In the genomic region with DNA sequence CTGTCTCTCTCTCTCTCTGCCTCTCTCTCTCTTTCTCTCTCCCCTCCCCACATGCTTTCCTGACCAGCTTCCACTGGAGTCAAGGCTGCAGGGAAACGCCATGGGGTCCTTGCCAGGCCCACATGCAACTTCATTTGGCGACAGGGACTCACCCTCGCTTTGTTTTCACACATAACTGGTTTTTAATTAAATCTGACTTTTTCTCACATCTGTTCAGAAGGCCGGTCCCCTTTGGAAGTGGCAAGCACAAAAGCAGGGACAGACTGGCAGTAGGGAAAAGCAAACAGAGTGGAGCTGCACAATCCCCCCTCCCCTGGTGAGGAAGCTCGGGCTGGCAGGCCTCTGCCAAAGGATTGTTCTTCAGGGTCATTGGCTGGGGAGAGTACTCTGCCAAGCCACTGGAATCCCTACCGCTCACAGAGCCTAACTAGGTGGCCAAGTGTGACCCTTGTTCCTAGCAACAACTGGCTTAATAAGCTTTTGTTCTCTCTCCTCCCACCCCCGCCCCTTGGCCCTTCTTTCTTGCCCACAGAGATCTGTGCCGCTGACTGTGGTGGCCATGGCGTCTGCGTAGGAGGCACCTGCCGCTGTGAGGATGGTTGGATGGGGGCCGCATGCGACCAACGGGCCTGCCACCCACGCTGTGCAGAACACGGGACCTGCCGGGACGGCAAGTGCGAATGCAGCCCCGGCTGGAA, we compare ENCODE assay signal across 8 mouse cellular contexts.
DNase-seq lines count a peak whose midpoint lies in the region; ATAC-seq and TF ChIP-seq lines count a peak whose summit lies in the region.

No protein-coding gene starts in this region.

- 10% methylated on average over 20 of the region's 20 CpGs for WGBS in hindbrain, embryonic 13.5 days
- 22% methylated on average over 20 of the region's 20 CpGs for WGBS in neural tube, embryonic 14.5 days

- H3K36me3 ChIP-seq in ES-Bruce4 (ENCODE audit: control insufficient read depth, insufficient read depth, low read length, poor library complexity, severe bottlenecking): no peaks in the 10 kb centered on the region
- H3K36me3 ChIP-seq in hindbrain, embryonic 13.5 days: no peaks in the 10 kb centered on the region
- no peaks in the 10 kb centered on the region for H3K36me3 ChIP-seq in neural tube, embryonic 14.5 days (ENCODE audit: control insufficient read depth, insufficient read depth, low read length)

- no peak for TF ChIP-seq CTCF in ES-Bruce4 (IDR thresholded peaks at IDR 0.05; ENCODE audit: low read depth, low read length)
- TF ChIP-seq CTCF in embryonic fibroblast, embryonic 13.5 days (IDR thresholded peaks at IDR 0.05; ENCODE audit: borderline replicate concordance, insufficient read depth, low read length): no peak

- peak; percentile 89 for ATAC-seq in hindbrain, embryonic 13.5 days (ENCODE audit: low FRiP score)
- ATAC-seq in neural tube, embryonic 14.5 days (ENCODE audit: low read depth): peak; percentile 83
- no peak for ATAC-seq in granulocyte monocyte progenitor cell, adult 5-6 weeks (replicated peaks; ENCODE audit: poor library complexity, severe bottlenecking)

- H3K4me3 ChIP-seq in ES-Bruce4 (ENCODE audit: low read depth, low read length): peak overlapping the region; percentile 64
- H3K4me3 ChIP-seq in embryonic fibroblast, embryonic 13.5 days (ENCODE audit: insufficient read depth, low read length): no peak overlapping the region
- no peak overlapping the region for H3K4me3 ChIP-seq in hindbrain, embryonic 13.5 days
- H3K4me3 ChIP-seq in neural tube, embryonic 14.5 days (ENCODE audit: low read depth, low read length): no peak overlapping the region

- no peak overlapping the region for H3K9ac ChIP-seq in ES-Bruce4 (ENCODE audit: low read depth, poor library complexity, severe bottlenecking)
- H3K9ac ChIP-seq in hindbrain, embryonic 13.5 days: peak overlapping the region; percentile 58
- peak overlapping the region; percentile 34; the same call in 1 of the 2 replicates for H3K9ac ChIP-seq in neural tube, embryonic 14.5 days (replicated peaks; ENCODE audit: low read depth, low read length)

- TF ChIP-seq EP300 in ES-Bruce4 (IDR thresholded peaks at IDR 0.05; ENCODE audit: insufficient read depth, low read depth, low read length): no peak

- DNase-seq in adrenal gland, adult 18-20 months (ENCODE audit: low spot score in 2 of 2): peak; percentile 25 to 41
- DNase-seq in layer of hippocampus, postnatal 36 days: peak; percentile 57 to 68
- no peak for DNase-seq in thymus, postnatal 4 days

- H3K4me2 ChIP-seq in hindbrain, embryonic 13.5 days: peak overlapping the region; percentile 38
- no peak overlapping the region; the same call in 1 of the 2 replicates for H3K4me2 ChIP-seq in neural tube, embryonic 14.5 days (ENCODE audit: low read depth, low read length)

- H3K9me3 ChIP-seq in ES-Bruce4 (replicated peaks; ENCODE audit: control insufficient read depth, insufficient read depth, low read length, poor library complexity, severe bottlenecking): no peaks in the 10 kb centered on the region
- H3K9me3 ChIP-seq in hindbrain, embryonic 13.5 days: no peaks in the 10 kb centered on the region
- no peaks in the 10 kb centered on the region for H3K9me3 ChIP-seq in neural tube, embryonic 14.5 days (ENCODE audit: control insufficient read depth, low read length)

- H3K4me1 ChIP-seq in ES-Bruce4 (ENCODE audit: control insufficient read depth, insufficient read depth, low read length): no peaks in the 10 kb centered on the region
- H3K4me1 ChIP-seq in embryonic fibroblast, embryonic 13.5 days (ENCODE audit: control insufficient read depth, insufficient read depth, low read length): peaks cover 12% of the 10 kb centered on the region
- H3K4me1 ChIP-seq in hindbrain, embryonic 13.5 days (replicated peaks): peaks cover 56% of the 10 kb centered on the region
- H3K4me1 ChIP-seq in neural tube, embryonic 14.5 days (ENCODE audit: control insufficient read depth, insufficient read depth, low read length): peaks cover 26% of the 10 kb centered on the region

- no peak overlapping the region for H3K27ac ChIP-seq in ES-Bruce4 (ENCODE audit: insufficient read depth, low read length)
- H3K27ac ChIP-seq in embryonic fibroblast, embryonic 13.5 days (ENCODE audit: insufficient read depth, low read length): peak overlapping the region; percentile 8
- peak overlapping the region; percentile 87 for H3K27ac ChIP-seq in hindbrain, embryonic 13.5 days
- peak overlapping the region; percentile 84 for H3K27ac ChIP-seq in neural tube, embryonic 14.5 days (ENCODE audit: low read depth, low read length)

- no peak for TF ChIP-seq POLR2A in ES-Bruce4 (IDR thresholded peaks at IDR 0.05; ENCODE audit: insufficient read depth, low read length)
- TF ChIP-seq POLR2A in embryonic fibroblast, embryonic 13.5 days (IDR thresholded peaks at IDR 0.05; ENCODE audit: low read depth, low read length): no peak

- no peaks in the 10 kb centered on the region for H3K27me3 ChIP-seq in ES-Bruce4 (ENCODE audit: control insufficient read depth, insufficient read depth, low read length, poor library complexity, severe bottlenecking)
- H3K27me3 ChIP-seq in hindbrain, embryonic 13.5 days: no peaks in the 10 kb centered on the region
- no peaks in the 10 kb centered on the region for H3K27me3 ChIP-seq in neural tube, embryonic 14.5 days (ENCODE audit: control insufficient read depth, insufficient read depth, low read length)
